Mouse (Mus musculus): ENCODE results near the gene Stx2. TPM values are rescaled to one million over a fixed set of nuclear protein-coding genes. Genes with fewer than 3 reads are reported as not detected.
"Not testable (repeated sequence)": the region's sequence is repeated elsewhere in the genome, so short reads cannot be mapped to it uniquely, and the experiment has no call there.

Gene Stx2
- polyA plus RNA-seq, 1 experiment, result 45.6 TPM

DNA sequence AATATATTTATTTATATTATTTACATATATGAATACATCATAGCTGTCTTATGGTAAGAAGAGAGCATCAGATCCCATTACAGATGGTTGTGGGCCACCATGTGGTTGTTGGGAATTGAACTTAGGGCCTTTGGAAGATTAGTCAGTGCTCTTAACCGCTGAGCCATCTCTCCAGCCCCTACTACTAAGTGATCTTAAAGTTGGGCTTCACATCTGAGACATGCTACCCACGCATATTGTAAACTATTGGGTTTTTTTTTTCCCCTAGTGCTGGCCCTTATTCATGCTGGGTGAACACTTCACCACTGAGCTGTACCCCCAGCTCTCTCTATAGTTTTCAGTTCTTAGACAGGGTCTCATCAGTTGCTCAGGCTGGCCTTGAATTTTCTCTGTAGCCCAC lies 2.6 kb upstream of the Stx2 start:
- no peak for DNase-seq (ENCODE audit: low spot score)

DNA sequence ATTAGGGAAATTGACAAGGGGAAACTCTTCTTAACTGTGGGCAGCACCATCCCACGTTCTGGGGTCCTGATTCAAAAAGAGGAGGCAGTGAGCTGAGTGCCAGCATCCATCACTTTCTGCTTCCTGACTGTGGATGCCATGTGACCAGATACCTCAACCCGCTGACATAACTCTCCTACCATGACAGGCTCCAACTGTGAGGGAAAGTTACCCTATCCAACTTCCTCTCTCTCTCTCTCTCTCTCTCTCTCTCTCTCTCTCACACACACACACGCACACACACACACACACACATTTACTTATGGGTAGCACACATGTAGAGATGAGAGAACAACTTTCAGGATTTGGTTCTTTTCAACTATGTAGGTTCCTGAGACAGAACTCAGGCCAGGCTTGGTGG lies 1.2 kb upstream of the Stx2 start:
- DNase-seq (ENCODE audit: low spot score), result no peak

DNA sequence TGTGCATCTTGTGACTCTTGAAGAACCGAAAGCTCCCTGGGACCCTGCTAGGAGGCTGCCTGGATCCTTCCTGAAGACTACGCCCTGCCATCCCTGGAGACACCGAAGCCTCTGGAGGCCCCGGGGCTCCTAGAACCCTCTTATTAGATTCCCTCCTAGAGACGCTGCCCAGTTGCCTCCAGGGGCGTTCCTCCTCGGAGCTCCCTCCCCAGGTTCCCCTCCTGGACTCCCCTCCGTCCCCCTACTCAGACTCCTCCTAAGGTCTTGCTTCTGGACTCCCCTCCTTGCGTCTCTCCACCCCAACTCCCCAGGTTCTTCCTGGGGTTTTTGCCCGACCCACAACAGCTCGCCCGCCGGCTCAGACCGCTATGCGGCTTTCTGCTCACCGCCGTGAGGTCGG lies 366 bp downstream of the Stx2 start:
- no peak for DNase-seq (ENCODE audit: low spot score)

DNA sequence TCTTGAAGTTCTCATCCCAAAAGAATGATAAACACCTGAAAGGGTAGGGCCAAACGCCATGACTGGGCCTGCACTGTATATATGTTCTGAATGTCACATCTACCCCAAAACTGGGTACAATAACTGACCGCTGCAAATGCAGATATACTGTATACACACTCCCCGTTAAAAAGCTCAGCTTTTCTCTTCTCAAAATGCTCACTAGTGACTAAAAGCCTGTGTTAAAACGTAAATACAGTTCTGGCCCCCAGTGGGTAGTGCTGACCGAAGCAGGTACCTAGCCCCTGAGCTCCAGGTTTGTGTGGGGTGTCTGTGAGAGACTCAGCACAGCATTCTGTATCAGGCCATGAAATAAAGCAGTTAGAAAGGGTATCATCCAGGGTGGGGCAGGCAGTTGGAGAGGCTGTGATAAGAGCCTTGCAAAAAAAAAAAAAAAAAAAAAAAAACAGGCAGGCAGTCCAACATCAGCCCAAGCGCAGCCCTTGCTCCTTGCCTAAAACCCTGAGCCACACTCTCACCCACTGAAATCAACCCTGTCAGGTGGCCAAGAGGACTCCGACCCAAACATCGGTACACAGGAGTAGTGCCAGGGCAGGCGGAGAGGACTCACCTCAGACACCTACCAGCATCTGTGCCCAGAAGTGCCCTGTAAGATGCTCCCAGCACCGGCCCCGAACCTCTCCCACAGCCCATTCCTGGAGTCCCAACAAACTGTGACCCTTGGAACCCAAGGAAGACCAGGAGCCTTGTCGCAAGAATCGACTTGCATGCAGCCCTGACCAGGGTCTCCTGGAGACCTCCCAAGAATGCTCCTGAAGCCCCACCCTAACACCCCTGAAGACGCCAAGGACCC lies 1.0 kb downstream of the Stx2 start:
- DNase-seq (ENCODE audit: low spot score), result no peak

GRCm38 (mm10) chr5:129006031-129006788 lies 2.2 kb downstream of the Stx2 start:
- no peak for DNase-seq (ENCODE audit: low spot score)

- DNase-seq (ENCODE audit: low spot score), result no peak
Observed at GRCm38 (mm10) chr5:129005416-129005815, 3.0 kb downstream of the Stx2 start.

GRCm38 (mm10) chr5:129002571-129003011 lies 5.8 kb downstream of the Stx2 start:
- DNase-seq (ENCODE audit: low spot score), result no peak

GRCm38 (mm10) chr5:129000706-129001468 lies 7.5 kb downstream of the Stx2 start:
- DNase-seq (ENCODE audit: low spot score), result no peak

DNA sequence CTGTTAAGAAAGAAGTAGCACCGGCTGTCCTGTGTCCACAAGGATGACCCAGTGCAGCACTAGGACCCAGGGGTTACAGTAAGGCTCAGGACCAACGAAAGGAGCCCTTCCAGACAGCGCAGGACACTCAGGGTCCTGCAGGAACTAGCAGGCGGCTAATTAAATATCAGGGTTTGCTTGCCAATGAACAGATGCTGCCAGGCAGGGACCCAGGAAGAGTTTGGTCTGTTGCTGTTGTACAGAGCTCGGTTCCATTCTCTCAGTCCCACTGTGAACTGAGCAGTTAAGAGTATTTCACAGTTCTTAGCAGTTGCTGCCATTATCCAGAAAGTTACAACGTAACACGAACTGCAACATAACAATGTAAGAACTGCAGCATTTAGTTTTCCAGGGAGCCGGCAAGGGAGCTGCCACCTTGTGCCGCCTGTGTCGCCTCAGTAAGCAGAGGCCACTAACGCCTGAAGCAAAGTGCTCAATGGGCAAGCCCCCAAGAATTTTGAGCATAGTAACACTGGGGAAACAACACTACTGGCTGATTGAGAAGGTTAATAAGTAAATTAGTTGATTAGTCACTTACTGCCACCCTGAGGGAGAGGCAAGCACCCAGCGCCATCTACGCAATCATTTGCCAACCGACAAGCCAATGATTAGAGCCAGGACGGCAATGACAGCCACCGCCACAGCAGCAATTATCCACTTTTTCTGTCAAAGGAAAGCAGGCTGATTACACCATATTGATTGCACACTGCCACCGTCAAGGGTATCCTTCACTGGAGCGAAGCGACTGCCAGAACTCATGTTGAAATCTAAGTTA lies 21.0 kb downstream of the Stx2 start:
- DNase-seq (ENCODE audit: low spot score), result no peak

GRCm38 (mm10) chr5:128985946-128986345 lies 22.4 kb downstream of the Stx2 start:
- no peak for DNase-seq (ENCODE audit: low spot score)

- DNase-seq (ENCODE audit: low spot score), result no peak
Observed at GRCm38 (mm10) chr5:128984536-128984935, 23.8 kb downstream of the Stx2 start.

DNA sequence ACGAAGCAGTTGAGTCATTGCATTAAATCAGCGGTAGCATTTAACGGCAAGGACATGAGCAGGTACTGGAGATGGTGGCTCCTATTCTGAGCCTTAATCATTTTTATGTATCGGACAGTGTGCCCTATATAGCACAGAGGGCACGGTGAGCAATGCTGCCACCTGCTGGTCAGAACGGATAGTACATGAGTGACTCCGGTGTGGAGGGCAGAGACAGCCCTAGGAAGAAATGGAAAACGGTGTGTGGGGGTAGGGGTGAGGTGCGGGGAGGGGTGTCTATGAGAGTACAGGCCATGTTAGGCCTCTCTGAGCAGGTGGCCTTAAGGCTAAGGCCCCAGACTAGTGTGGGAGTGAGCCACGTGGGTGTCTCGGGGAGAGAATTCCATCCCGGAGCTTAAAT lies 26.8 kb downstream of the Stx2 start:
- peak; percentile 46 for DNase-seq (ENCODE audit: low spot score)

DNA sequence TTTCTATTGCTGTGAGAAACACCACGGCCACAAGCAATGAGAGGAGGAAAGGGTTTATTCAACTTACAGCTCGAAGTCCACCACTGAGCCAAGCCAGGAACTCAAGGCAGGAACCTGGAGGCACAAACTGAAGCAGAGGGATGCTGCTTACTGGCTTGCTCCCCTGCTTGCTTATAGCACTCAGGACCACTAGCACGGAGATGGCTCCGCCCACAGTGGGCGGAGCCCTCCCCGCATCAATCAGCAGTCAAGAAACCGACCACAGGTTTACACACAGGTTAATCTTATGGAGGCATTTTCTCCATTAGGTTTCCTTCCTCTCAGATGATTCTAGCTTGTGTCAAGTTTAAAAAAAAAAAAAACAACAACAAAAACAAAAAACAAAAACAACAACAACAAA lies 27.5 kb downstream of the Stx2 start:
- DNase-seq (ENCODE audit: low spot score), result no peak

GRCm38 (mm10) chr5:128978957-128979356 lies 29.4 kb downstream of the Stx2 start:
- no peak for DNase-seq (ENCODE audit: low spot score)

GRCm38 (mm10) chr5:128977466-128977865 lies 30.9 kb downstream of the Stx2 start:
- not testable (repeated sequence) for DNase-seq (ENCODE audit: low spot score)

- DNase-seq (ENCODE audit: low spot score), result no peak
Observed at GRCm38 (mm10) chr5:128976266-128976665, 32.1 kb downstream of the Stx2 start.

DNA sequence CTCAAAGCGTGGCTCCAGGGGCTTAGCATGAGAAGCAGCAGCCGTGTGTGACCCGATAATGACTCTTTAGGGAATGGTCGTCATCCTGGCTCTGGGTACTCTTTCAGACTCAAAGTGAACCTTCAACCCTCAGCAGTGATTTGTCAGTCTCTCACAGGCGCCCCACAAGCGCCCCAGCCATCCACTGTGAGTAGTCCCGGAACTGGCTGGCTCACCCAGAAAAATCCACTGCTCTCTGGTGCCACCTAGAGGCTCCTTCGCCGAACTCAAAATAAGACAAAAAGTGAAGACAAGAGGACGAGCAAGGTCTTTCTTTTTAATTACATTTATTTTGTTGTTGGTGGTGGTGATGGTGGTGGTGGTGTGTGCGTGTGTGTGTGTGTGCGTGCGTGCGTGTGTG lies 37.1 kb downstream of the Stx2 start:
- peak; percentile 38 for DNase-seq (ENCODE audit: low spot score)

DNA sequence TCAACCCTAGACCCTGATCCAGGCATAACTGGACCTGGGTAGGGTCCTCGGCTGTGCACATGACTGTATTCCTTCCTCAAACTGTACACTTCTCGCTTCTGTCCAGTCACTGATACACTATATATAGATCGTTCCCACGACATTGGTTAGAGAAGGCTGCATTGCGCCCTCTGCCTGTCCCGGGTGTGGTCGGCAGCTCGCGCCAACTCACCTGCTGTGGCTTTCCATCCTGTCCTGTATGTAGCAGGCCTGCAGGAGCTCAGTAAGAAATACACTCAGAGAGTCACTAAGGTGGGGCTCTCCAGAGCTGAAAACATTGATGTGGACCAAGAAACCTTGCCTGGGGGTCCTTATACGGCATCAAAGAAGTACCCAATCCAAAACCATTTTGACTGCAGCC lies 37.5 kb downstream of the Stx2 start:
- no peak for DNase-seq (ENCODE audit: low spot score)

DNA sequence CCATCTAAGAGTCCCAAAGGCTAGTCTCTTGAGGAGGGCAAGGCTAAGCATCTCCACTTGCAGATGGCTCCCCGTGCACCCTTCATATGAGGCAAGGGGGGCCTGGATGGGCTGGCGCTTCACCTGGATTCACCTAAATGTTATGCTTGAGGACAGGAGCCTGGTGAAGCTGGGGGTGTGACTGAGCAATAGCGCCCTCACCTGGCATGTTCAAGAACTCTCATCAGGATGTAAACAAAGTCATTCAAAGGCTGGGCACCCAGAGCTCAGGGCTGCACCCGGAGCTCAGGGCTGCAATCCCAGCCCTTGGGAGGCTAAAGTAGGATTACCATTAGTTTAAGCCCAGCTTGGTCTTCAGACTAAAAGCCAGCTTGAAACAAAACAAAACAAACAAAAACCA lies 44.0 kb downstream of the Stx2 start:
- no peak for DNase-seq (ENCODE audit: low spot score)

DNA sequence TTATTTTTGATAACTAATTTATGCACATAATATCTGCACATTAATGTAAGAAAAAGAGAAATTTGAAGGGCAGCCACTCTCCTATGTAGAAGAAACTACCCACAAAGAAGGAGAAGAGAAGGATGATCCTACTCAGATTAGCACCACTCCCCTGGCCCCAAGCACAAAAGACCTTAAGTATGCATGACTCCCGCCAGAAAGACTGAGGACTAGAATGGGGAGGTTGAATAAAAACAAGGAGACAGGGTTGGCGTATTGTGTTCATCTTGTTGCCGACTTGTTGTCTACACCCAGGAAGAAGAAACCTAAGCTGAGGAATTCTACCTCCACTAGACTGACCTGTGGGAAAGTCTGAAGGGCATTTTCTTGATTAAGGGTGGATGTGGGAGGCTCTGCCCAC lies 49.5 kb downstream of the Stx2 start:
- no peak for DNase-seq (ENCODE audit: low spot score)

GRCm38 (mm10) chr5:128954371-128954770 lies 54.0 kb downstream of the Stx2 start:
- not testable (repeated sequence) for DNase-seq (ENCODE audit: low spot score)

Measured in urinary bladder, adult 2 months (tissue).